Mouse (Mus musculus) midbrain, embryonic 11.5 days (tissue): Measurements from ENCODE around the gene Nfkbil1. TPM values are rescaled to one million over a fixed set of nuclear protein-coding genes. Genes with fewer than 3 reads are reported as not detected.

Source experiments
- ATAC-seq: fragments of 200-750 bp; cut with Nextera tagmentation; 2 replicates; pipeline ENCODE4 v1.8.0; 2017; ENCODE audit warnings: moderate TSS enrichment, moderate library complexity; ENCODE audit not compliant: low FRiP score
- DNase-seq: peaks from one replicate; pipeline ENCODE4 v3.0.0; 2015; ENCODE audit warnings: low spot score; ENCODE audit errors: missing footprints
- H3K27ac ChIP-seq: fragments of 300-500 bp; sonication (generic); 2 replicates; pipeline ENCODE4 v1.5.1; 2014; ENCODE audit warnings: low read depth, low read length
- H3K27me3 ChIP-seq: fragments of 300-500 bp; sonication (generic); 2 replicates; pipeline ENCODE4 v1.6.1; 2014; ENCODE audit warnings: mild to moderate bottlenecking, low read length, moderate library complexity, mixed read lengths; ENCODE audit not compliant: control insufficient read depth, insufficient read depth
- H3K36me3 ChIP-seq: fragments of 300-500 bp; sonication (generic); 2 replicates; pipeline ENCODE4 v1.6.1; 2014; ENCODE audit warnings: mild to moderate bottlenecking, low read length, moderate library complexity, mixed read lengths; ENCODE audit not compliant: control insufficient read depth, insufficient read depth
- H3K4me1 ChIP-seq: fragments of 300-500 bp; sonication (generic); 2 replicates; pipeline ENCODE4 v1.6.1; 2014; ENCODE audit warnings: low read length; ENCODE audit not compliant: control insufficient read depth, insufficient read depth
- H3K4me2 ChIP-seq: fragments of 300-500 bp; sonication (generic); 2 replicates; pipeline ENCODE4 v1.6.1; 2014; ENCODE audit warnings: mild to moderate bottlenecking, moderate library complexity
- H3K4me3 ChIP-seq: fragments of 300-500 bp; sonication (generic); 2 replicates; pipeline ENCODE4 v1.5.1; 2014; ENCODE audit warnings: low read depth, low read length
- H3K9ac ChIP-seq: fragments of 300-500 bp; sonication (generic); 2 replicates; pipeline ENCODE4 v1.6.1; 2014; ENCODE audit warnings: low read length
- H3K9me3 ChIP-seq: fragments of 300-500 bp; sonication (generic); 2 replicates; pipeline ENCODE4 v1.6.1; 2016; ENCODE audit warnings: low read length; ENCODE audit not compliant: control insufficient read depth
- WGBS: fragments of 180-500 bp; shearing (Covaris S2); extraction: QIAGEN DNeasy Blood & Tissue Kit; methylation state at CpG from one replicate; pipeline ENCODE4 v1.1.7; 2014; 5-methylcytosine and 5-hydroxymethylcytosine counted together
- polyA plus RNA-seq: library from polyadenylated mRNA; unstranded; fragments of >200 nt; fragmentation: Nextera tagmentation; extraction: Ambion mirVana; gene quantifications from 2 replicates; pipeline ENCODE4 v1.2.1, GENCODE M21; 2014

Gene Nfkbil1
- polyA plus RNA-seq, 1 experiment from 2014 or later: 4.4 TPM

- H3K4me3 ChIP-seq: no peak overlapping the region
- no peaks in the 10 kb centered on the region for H3K27me3 ChIP-seq
- H3K4me1 ChIP-seq: no peaks in the 10 kb centered on the region
- H3K27ac ChIP-seq: no peak overlapping the region
- no peaks in the 10 kb centered on the region for H3K9me3 ChIP-seq
- no peak overlapping the region for H3K9ac ChIP-seq
- WGBS: 86% methylated on average over 18 of the region's 18 CpGs
- ATAC-seq: no peak
- DNase-seq: no peak
- H3K4me2 ChIP-seq: no peak overlapping the region
- H3K36me3 ChIP-seq: peaks cover 2% of the 10 kb centered on the region
These were observed 16.9 kb downstream of the Nfkbil1 start for GRCm38 (mm10) chr17:35218516-35219193.

- Histone ChIP-seq H3K4me1 (no peaks in the 10 kb centered on the region), H3K27ac (no peak overlapping the region), H3K4me3 (no peak overlapping the region), H3K9ac (no peak overlapping the region), H3K27me3 (no peaks in the 10 kb centered on the region), H3K4me2 (no peak overlapping the region), H3K36me3 (no peaks in the 10 kb centered on the region), H3K9me3 (no peaks in the 10 kb centered on the region)
- 89% methylated on average over 5 of the region's 5 CpGs for WGBS
- DNase-seq (no peak), ATAC-seq (no peak)
These were observed 22.5 kb downstream of the Nfkbil1 start for GRCm38 (mm10) chr17:35213071-35213470.

GRCm38 (mm10) chr17:35210593-35210992 lies 25.0 kb downstream of the Nfkbil1 start:
- DNase-seq: no peak
- no peak overlapping the region for H3K9ac ChIP-seq
- no peaks in the 10 kb centered on the region for H3K36me3 ChIP-seq
- no peaks in the 10 kb centered on the region for H3K27me3 ChIP-seq
- no peak overlapping the region for H3K27ac ChIP-seq
- WGBS: 84% methylated on average over 3 of the region's 3 CpGs
- no peak overlapping the region for H3K4me3 ChIP-seq
- no peaks in the 10 kb centered on the region for H3K4me1 ChIP-seq
- H3K4me2 ChIP-seq: no peak overlapping the region
- no peak for ATAC-seq
- H3K9me3 ChIP-seq: no peaks in the 10 kb centered on the region

GRCm38 (mm10) chr17:35209785-35210535 lies 25.6 kb downstream of the Nfkbil1 start:
- H3K4me3 ChIP-seq: no peak overlapping the region
- no peak overlapping the region for H3K27ac ChIP-seq
- no peak for DNase-seq
- ATAC-seq: no peak
- no peaks in the 10 kb centered on the region for H3K36me3 ChIP-seq
- H3K4me2 ChIP-seq: no peak overlapping the region
- H3K9me3 ChIP-seq: no peaks in the 10 kb centered on the region
- no peak overlapping the region for H3K9ac ChIP-seq
- no peaks in the 10 kb centered on the region for H3K4me1 ChIP-seq
- H3K27me3 ChIP-seq: no peaks in the 10 kb centered on the region
- WGBS: 71% methylated on average over 12 of the region's 12 CpGs

- H3K9me3 ChIP-seq: no peaks in the 10 kb centered on the region
- H3K27me3 ChIP-seq: no peaks in the 10 kb centered on the region
- no peaks in the 10 kb centered on the region for H3K4me1 ChIP-seq
- no peak overlapping the region for H3K27ac ChIP-seq
- WGBS: 65% methylated on average over 10 of the region's 10 CpGs
- no peak overlapping the region for H3K9ac ChIP-seq
- H3K4me2 ChIP-seq: no peak overlapping the region
- H3K4me3 ChIP-seq: no peak overlapping the region
- DNase-seq (no peak), ATAC-seq (no peak)
- no peaks in the 10 kb centered on the region for H3K36me3 ChIP-seq
These were observed 30.2 kb downstream of the Nfkbil1 start for GRCm38 (mm10) chr17:35205380-35205769.

- H3K4me2 ChIP-seq: no peak within 1 kb of the TSS
- no peaks in the 10 kb centered on the region for H3K4me1 ChIP-seq
- no peak within 1 kb of the TSS for H3K4me3 ChIP-seq
- 32% methylated on average over 19 of the region's 20 CpGs for WGBS
- H3K27me3 ChIP-seq: no peaks in the 10 kb centered on the region
- DNase-seq: no peak
- H3K9ac ChIP-seq: no peak within 1 kb of the TSS
- no peak for ATAC-seq
- no peak within 1 kb of the TSS for H3K27ac ChIP-seq
- no peaks in the 10 kb centered on the region for H3K36me3 ChIP-seq
- no peaks in the 10 kb centered on the region for H3K9me3 ChIP-seq
These were observed 30.9 kb downstream of the Nfkbil1 start, which contains the start of gene Lta for GRCm38 (mm10) chr17:35204494-35205379. TSS of gene Lta (minus strand) at chr17:35205351.

- Histone ChIP-seq H3K4me3 (no peak overlapping the region), H3K27ac (no peak overlapping the region), H3K36me3 (no peaks in the 10 kb centered on the region), H3K4me1 (no peaks in the 10 kb centered on the region), H3K9ac (no peak overlapping the region), H3K4me2 (no peak overlapping the region), H3K27me3 (no peaks in the 10 kb centered on the region; the same call in 1 of the 2 replicates), H3K9me3 (no peaks in the 10 kb centered on the region)
- 77% methylated on average over 4 of the region's 4 CpGs for WGBS
- ATAC-seq (no peak), DNase-seq (no peak)
These were observed 33.1 kb downstream of the Nfkbil1 start for GRCm38 (mm10) chr17:35202442-35202841.

GRCm38 (mm10) chr17:35201787-35202186 lies 33.8 kb downstream of the Nfkbil1 start, which contains the start of gene Tnf:
TSS of gene Tnf (minus strand) at chr17:35202007.
- no peak within 1 kb of the TSS for H3K27ac ChIP-seq
- no peaks in the 10 kb centered on the region for H3K4me1 ChIP-seq
- no peak within 1 kb of the TSS for H3K4me2 ChIP-seq
- WGBS: 52% methylated on average over 13 of the region's 13 CpGs
- H3K9ac ChIP-seq: no peak within 1 kb of the TSS
- ATAC-seq: no peak
- no peaks in the 10 kb centered on the region; the same call in 1 of the 2 replicates for H3K27me3 ChIP-seq
- H3K9me3 ChIP-seq: no peaks in the 10 kb centered on the region
- H3K4me3 ChIP-seq: no peak within 1 kb of the TSS
- no peaks in the 10 kb centered on the region for H3K36me3 ChIP-seq
- DNase-seq: no peak
